Mouse (Mus musculus): ENCODE results near the gene Wipf2. TPM values are rescaled to one million over a fixed set of nuclear protein-coding genes. Genes with fewer than 3 reads are reported as not detected.
A peak's percentile ranks its signal among the peaks of the same experiment; 100 is the strongest.
"Not testable (repeated sequence)": the region's sequence is repeated elsewhere in the genome, so short reads cannot be mapped to it uniquely, and the experiment has no call there.

Gene Wipf2
- polyA plus RNA-seq, 1 experiment from 2014 or later: 11.2 TPM

DNA sequence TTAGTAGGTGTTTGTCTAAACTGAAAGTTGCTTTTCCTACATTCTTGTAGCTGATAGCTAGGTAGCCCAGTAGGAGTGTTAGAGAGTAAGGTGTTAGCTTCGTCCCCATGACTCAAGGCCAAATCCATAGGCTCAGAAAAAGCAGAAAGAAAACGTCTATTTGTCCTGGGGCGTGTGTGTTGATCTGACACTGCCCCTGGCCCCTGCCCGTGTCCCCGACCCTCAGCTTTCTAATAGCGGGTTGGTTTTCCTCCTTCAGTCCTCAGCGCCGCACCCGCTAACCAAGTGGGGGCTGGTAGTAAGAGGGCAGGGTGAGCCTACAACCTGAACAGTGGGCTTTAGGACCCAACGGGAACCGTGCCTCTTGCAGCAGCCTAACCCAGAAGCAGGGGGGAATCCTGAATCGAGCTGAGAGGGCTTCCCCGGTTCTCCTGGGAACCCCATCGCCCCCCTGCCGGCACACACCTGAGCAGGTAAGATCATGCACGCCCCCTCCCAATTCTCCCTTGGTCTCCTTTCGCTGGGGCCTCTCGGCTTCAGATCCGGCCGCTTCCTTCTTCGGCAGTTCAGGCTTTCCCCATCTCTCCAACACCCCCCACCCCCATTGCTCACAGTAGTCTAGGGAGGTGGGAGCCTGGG, 64.1 kb downstream of the Wipf2 start, which contains the start of gene Rara:
Rara (plus strand) TSS at position 381 of the 639 bp plus-strand sequence.
- in situ Hi-C loops (cut with MboI; ENCODE audit: low pct_unique_long_range_greater_than_20kb): no loop called here
- H3K27me3 ChIP-seq: no peaks in the 10 kb centered on the region
- ChIA-PET POLR2A (interaction anchor here (0.9 kb wide), 1 partner anchor 32 kb away, joined by 4 read pairs; no protein-coding TSS in a partner anchor), CTCF (interaction anchor here (1.3 kb wide), 1 partner anchor 11 kb away, joined by 4 read pairs; no protein-coding TSS in a partner anchor)
- ATAC-seq (no peak), DNase-seq (ENCODE audit: low read depth, low spot score) (no peak)
- no peak for TF ChIP-seq CTCF (IDR thresholded peaks at IDR 0.05)

DNA sequence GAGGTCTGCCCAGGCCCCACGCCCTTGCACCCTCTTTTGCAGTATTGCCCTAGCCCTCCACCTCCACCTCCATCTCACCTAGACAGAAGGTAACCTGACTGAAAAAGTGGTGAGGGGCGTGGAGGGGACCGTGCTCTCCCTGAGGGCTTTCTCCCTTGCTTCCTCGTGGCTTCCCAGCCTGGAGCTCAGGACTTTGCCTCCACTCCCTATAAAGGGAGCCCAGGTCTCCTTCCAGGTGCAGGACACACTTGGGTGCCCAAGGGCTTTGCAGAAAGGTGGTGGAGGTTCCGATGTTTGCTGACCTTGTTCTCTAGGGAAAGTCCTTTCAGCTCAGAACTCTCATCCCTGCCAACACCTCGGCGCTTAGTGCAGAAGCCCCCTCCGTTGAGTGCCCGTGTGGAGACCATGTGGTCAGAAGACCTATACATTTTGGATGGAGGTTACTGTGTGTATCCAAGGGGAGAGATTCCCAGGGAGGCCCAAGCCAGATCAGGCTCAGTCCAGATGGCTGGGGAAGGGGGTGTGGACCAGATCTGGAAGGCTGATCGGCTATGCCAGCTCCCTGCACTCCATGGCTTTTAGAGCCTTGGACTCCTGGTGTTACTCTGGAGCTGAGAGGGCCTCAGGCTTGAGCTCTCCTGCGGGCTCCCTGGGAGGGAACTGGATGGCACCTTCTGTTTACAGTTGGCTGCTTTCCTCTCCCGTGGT, 64.9 kb downstream of the Wipf2 start:
- DNase-seq (ENCODE audit: low read depth, low spot score) (no peak), ATAC-seq (no peak)
- in situ Hi-C loops (cut with MboI; ENCODE audit: low pct_unique_long_range_greater_than_20kb): no loop called here
- no peak for TF ChIP-seq CTCF (IDR thresholded peaks at IDR 0.05)
- POLR2A ChIA-PET: interaction anchor here (0.9 to 1.5 kb wide), 3 partner anchors 10 to 31 kb away, joined by 4 read pairs; no protein-coding TSS in a partner anchor
- CTCF ChIA-PET: interaction anchor here (1.3 kb wide), 1 partner anchor 12 kb away, joined by 4 read pairs; no protein-coding TSS in a partner anchor
- H3K27me3 ChIP-seq: no peaks in the 10 kb centered on the region

DNA sequence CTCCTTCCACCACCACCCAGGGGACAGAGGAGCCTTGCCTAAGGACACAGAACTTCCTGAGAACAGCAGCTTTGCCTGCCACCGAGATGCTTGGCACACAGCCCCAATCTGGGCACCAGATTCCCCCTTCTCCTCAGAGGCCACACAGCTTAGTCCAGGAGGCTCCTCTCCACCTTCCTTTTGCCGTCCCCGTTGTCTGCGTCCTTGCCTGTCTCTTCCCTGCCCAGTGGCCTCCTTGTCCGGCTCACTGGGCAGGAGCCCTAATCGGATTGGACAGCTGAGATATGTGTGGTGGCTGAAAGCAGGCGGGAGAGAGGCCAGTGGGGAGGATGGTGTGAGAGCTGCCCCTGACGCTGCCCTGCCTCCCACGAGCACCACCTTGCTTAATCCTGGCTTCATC, 66.1 kb downstream of the Wipf2 start:
- CTCF ChIA-PET: interaction anchor here (1.0 to 1.1 kb wide), 2 partner anchors 43 to 110 kb away, joined by 3 read pairs; no protein-coding TSS in a partner anchor
- no peaks in the 10 kb centered on the region for H3K27me3 ChIP-seq
- DNase-seq (ENCODE audit: low read depth, low spot score): no peak
- in situ Hi-C loops (cut with MboI; ENCODE audit: low pct_unique_long_range_greater_than_20kb): no loop called here
- TF ChIP-seq CTCF (IDR thresholded peaks at IDR 0.05): no peak
- POLR2A ChIA-PET: interaction anchor here (0.6 to 1.5 kb wide), 3 partner anchors 9 to 23 kb away, joined by 4 to 5 read pairs (median 4); no protein-coding TSS in a partner anchor
- no peak for ATAC-seq

DNA sequence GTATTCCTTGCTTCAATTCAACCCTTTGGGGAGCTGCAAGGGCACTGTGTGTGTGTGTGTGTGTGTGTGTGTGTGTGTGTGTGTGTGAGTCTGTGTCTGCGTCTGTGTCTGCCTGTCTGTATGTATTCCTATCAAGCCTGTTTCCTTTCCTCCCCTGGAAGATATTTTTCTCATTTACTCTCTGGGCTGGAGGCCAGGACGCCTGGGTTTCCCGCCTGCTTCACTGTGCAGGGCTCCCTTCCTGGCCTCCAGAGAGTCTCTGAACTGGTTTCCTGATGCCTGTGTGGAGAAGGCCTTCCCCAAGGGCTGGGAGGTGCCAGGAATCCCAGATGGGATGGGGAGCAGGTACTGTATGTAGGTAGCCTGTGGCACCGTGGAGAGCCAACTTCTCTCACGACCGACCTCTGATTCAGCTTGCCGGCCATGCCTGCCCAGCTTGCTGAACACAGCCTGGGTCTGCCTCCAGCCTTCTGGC, 66.7 kb downstream of the Wipf2 start:
- ChIA-PET CTCF (no interaction called here), POLR2A (interaction anchor here (0.6 kb wide), 2 partner anchors 11 to 265 kb away, joined by 3 to 5 read pairs; no protein-coding TSS in a partner anchor)
- no peak for TF ChIP-seq CTCF (IDR thresholded peaks at IDR 0.05)
- ATAC-seq: no peak
- in situ Hi-C loops (cut with MboI; ENCODE audit: low pct_unique_long_range_greater_than_20kb): loop anchor here (10.0 kb wide), 1 partner anchor 225 kb away; the partner anchor contains the start of gene Csf3
- H3K27me3 ChIP-seq: no peaks in the 10 kb centered on the region
- DNase-seq (ENCODE audit: low read depth, low spot score): no peak

DNA sequence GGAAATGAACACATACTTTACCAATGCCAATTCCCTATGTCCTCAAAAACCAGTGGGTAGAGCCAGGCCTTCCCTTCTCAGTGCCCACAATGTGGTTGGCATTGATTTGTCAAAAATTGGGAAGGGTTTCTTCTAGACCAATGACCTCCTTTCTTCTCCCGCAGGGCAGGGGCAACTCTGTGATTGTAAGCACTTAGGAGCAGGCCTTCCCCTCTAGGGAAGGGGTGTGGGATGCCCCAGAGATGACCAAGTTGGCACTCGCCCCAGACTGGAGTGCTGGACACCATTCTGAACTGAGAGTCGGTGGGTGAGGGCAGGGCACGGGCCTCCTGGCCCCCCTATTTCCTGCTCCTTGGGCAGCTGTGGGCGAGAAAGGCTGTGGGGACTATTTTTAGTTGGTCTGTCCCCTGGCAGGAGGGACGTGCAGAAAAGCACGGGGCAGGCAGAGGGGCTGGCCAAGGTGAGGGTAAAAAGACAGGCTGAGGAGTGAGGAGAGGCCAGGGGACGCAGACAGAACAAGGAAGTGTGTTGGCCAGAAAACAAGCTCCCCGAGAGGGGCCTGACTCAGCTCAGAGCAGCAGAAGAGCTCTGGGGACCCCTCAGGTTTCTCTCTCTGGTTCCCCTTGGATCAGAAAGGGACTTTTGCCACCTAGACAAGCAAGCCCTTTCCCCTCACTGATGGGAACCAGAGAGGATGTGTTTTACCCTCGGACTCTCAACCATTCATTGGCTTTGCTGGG, 67.5 kb downstream of the Wipf2 start:
- ATAC-seq (no peak), DNase-seq (ENCODE audit: low read depth, low spot score) (no peak)
- CTCF ChIA-PET: interaction anchor here (0.8 to 1.4 kb wide), 6 partner anchors 10 to 104 kb away, joined by 3 to 7 read pairs (median 3); partner anchors contain the start of gene Cdc6
- in situ Hi-C loops (cut with MboI; ENCODE audit: low pct_unique_long_range_greater_than_20kb): loop anchor here (10.0 kb wide), 1 partner anchor 226 kb away; the partner anchor contains the start of gene Csf3
- POLR2A ChIA-PET: interaction anchor here (0.5 to 1.1 kb wide), 3 partner anchors 10 to 66 kb away, joined by 4 to 5 read pairs (median 5); no protein-coding TSS in a partner anchor
- no peaks in the 10 kb centered on the region for H3K27me3 ChIP-seq
- TF ChIP-seq CTCF (IDR thresholded peaks at IDR 0.05): no peak

DNA sequence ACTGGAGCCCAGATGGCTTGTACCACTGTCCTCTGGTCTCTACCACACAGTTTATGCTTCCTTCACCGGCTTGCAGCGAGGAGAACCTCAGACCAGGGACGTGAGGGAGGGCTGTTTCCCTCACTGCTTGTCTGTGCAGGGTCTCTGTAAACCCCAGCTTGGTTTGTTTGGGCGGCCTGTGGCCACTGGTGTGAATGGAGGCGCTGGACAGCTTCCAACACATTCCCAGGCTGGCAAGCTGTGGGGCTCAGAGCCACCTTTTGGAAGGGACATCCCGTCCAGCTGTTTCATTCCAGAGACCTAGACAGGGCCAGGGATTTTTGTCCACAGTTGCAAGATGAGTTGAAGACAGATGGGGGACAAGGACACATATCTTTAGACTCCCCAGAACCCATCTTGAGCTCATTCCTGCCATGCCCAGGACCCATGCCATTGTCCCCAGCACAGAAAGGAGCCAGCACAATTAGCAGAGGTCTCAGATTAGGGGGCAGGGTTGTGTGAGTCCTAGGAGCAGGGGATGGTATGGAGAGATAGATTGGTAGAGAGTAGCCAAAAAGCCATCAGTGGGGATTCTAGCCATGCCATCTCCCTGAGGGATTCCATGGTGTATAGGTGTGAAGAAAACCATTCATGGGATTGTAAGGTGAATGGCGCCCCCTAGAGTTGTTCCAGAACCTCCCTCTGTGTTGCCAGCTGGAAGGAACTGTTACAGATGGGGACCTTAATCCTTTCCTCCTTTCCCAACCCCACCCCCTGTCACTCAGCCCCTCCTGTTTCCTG, 68.3 kb downstream of the Wipf2 start:
- no peak for ATAC-seq
- CTCF ChIA-PET: interaction anchor here (0.8 to 2.2 kb wide), 8 partner anchors 9 to 103 kb away, joined by 3 to 10 read pairs (median 3); partner anchors contain the start of gene Cdc6
- H3K27me3 ChIP-seq: no peaks in the 10 kb centered on the region
- TF ChIP-seq CTCF (IDR thresholded peaks at IDR 0.05): no peak
- DNase-seq (ENCODE audit: low read depth, low spot score): no peak
- in situ Hi-C loops (cut with MboI; ENCODE audit: low pct_unique_long_range_greater_than_20kb): loop anchor here (10.0 kb wide), 1 partner anchor 227 kb away; the partner anchor contains the start of gene Csf3
- POLR2A ChIA-PET: interaction anchor here (0.5 to 1.1 kb wide), 2 partner anchors 21 to 67 kb away, joined by 4 to 5 read pairs; no protein-coding TSS in a partner anchor

DNA sequence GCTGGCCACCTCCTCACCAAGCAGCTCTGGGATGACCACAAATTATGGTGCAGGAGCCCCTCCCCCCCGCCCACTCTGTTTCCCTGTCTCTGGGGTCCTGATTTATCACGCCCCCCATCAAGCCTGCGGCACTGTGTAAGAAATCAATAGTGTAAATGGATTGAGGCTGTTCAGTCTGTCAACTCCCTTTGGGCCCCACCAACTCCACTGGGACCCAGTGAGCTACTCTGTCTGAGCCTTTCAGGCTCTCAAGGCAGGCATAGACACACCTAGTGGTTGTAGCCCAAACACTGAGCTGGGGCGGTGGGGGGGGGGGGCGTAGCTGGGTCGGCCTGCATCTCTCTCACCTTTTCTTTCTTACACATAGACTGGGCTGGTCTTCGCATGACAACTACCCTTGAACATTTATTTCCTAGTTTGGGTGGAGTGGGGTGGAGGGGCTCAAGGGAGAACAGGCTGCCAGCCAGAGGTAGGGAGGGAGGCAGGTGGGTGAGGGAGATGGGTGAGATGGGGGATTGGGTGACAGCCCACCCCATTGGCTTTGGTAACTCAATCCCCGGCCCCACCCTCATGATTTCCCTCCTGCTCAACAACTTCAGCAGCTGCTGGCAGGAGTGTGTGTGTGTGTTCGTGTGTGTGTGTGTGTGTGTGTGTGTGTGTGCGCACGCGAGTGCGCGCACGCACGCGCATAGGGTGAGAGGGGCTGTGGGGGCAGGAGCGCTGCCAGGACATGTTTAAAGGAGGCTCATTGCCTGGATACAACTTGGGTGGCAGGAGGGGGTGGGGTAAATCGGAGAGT, 69.1 kb downstream of the Wipf2 start:
- no peak for TF ChIP-seq CTCF (IDR thresholded peaks at IDR 0.05)
- POLR2A ChIA-PET: interaction anchor here (1.0 to 1.1 kb wide), 2 partner anchors 20 to 21 kb away, joined by 4 read pairs; no protein-coding TSS in a partner anchor
- no peaks in the 10 kb centered on the region for H3K27me3 ChIP-seq
- DNase-seq (ENCODE audit: low read depth, low spot score): no peak
- in situ Hi-C loops (cut with MboI; ENCODE audit: low pct_unique_long_range_greater_than_20kb): loop anchor here (10.0 kb wide), 1 partner anchor 228 kb away; the partner anchor contains the start of gene Csf3
- no peak for ATAC-seq
- CTCF ChIA-PET: interaction anchor here (1.0 to 2.2 kb wide), 11 partner anchors 10 to 59 kb away, joined by 3 to 10 read pairs (median 4); partner anchors contain the start of gene Cdc6

DNA sequence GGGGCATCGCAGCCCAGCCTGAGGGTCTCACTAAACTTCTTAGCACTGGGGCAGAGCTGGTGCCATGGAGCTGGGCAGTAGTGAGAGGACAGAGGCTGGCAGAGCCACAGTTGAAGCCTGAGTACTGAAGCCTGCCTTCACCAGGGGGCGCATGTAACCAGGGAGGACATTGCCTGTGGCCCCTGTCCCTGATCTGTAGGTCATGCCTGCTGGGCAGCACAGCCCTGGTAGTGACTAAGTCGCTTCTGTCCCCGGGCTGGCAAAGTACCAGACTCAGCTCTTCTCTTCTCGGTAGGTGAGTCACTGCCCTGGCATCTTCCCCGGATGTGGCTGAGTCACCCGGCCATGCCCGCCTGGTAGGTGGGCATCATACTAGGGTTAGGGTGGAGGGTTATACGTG, 69.7 kb downstream of the Wipf2 start:
- DNase-seq (ENCODE audit: low read depth, low spot score) (no peak), ATAC-seq (peak; percentile 46)
- ChIA-PET CTCF (interaction anchor here (1.0 to 2.2 kb wide), 7 partner anchors 10 to 43 kb away, joined by 3 to 10 read pairs (median 5); no protein-coding TSS in a partner anchor), POLR2A (interaction anchor here (0.9 to 1.0 kb wide), 2 partner anchors 21 to 39 kb away, joined by 3 to 4 read pairs; no protein-coding TSS in a partner anchor)
- no peak for TF ChIP-seq CTCF (IDR thresholded peaks at IDR 0.05)
- in situ Hi-C loops (cut with MboI; ENCODE audit: low pct_unique_long_range_greater_than_20kb): loop anchor here (10.0 kb wide), 1 partner anchor 228 kb away; the partner anchor contains the start of gene Csf3
- H3K27me3 ChIP-seq: no peaks in the 10 kb centered on the region

DNA sequence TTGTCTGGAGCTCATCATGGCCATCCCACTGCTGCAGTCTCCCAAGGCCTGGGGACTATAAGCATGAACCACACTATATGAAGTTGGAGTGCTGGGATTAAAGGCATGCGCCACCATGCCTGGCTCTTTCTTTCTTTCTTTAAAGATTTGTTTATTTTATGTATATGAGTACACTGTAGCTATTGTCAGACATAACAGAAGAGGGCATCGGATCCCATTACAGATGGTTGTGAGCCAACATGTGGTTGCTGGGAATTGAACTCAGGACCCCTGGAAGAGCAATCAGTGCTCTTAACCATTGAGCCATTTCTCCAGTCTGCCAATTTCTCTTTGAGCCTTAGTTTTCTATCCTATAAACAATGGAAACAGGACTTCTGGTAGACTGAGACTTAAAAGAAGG, 70.4 kb downstream of the Wipf2 start:
- ATAC-seq; DNase-seq (ENCODE audit: low read depth, low spot score); H3K27me3 ChIP-seq: not testable (repeated sequence)
- in situ Hi-C loops (cut with MboI; ENCODE audit: low pct_unique_long_range_greater_than_20kb): loop anchor here (10.0 kb wide), 1 partner anchor 229 kb away; the partner anchor contains the start of gene Csf3
- CTCF ChIA-PET: interaction anchor here (1.4 to 2.2 kb wide), 5 partner anchors 12 to 42 kb away, joined by 4 to 10 read pairs (median 6); no protein-coding TSS in a partner anchor
- POLR2A ChIA-PET: interaction anchor here (0.9 kb wide), 1 partner anchor 38 kb away, joined by 3 read pairs; no protein-coding TSS in a partner anchor

Measured in Patski (cell line).